Mouse (Mus musculus): ENCODE measurements around the gene Nrxn3.

Nrxn3 gene

GRCm38 (mm10) chr12:90013958-90014357 lies 1291.3 kb downstream of the Nrxn3 start:
- DNase-seq (ENCODE audit: low read depth, low spot score), result no peak
- H3K36me3 ChIP-seq (ENCODE audit: control insufficient read depth, insufficient read depth, low read length, poor library complexity, severe bottlenecking), result no peaks in the 10 kb centered on the region
- no peaks in the 10 kb centered on the region for H3K27me3 ChIP-seq (ENCODE audit: control insufficient read depth, insufficient read depth, low read length, poor library complexity, severe bottlenecking)

DNA sequence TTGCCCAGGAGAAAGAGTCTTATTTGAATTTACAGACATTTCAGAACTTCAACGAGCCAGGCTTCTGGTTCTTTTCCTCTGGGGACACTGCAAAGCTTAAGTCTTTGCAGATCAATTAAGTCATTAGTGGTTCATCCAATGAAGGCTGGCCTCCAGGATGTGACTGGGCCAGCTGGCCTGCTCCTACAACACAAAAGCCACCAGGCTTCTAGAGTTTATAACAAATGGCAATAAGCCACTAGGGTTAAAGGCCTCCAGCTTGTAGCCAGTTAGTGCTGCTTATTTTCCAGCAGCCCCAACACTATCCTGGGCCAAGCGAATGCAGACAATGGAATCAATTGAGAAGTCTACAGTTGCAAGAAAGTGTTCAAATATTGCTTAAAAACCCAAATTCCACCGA lies 1304.3 kb downstream of the Nrxn3 start:
- DNase-seq (ENCODE audit: low read depth, low spot score), result no peak
- H3K36me3 ChIP-seq (ENCODE audit: control insufficient read depth, insufficient read depth, low read length, poor library complexity, severe bottlenecking), result no peaks in the 10 kb centered on the region
- no peaks in the 10 kb centered on the region for H3K27me3 ChIP-seq (ENCODE audit: control insufficient read depth, insufficient read depth, low read length, poor library complexity, severe bottlenecking)

GRCm38 (mm10) chr12:90041038-90041437 lies 1318.4 kb downstream of the Nrxn3 start:
- H3K27me3 ChIP-seq (ENCODE audit: control insufficient read depth, insufficient read depth, low read length, poor library complexity, severe bottlenecking), result no peaks in the 10 kb centered on the region
- DNase-seq (ENCODE audit: low read depth, low spot score), result no peak
- H3K36me3 ChIP-seq (ENCODE audit: control insufficient read depth, insufficient read depth, low read length, poor library complexity, severe bottlenecking), result no peaks in the 10 kb centered on the region

DNA sequence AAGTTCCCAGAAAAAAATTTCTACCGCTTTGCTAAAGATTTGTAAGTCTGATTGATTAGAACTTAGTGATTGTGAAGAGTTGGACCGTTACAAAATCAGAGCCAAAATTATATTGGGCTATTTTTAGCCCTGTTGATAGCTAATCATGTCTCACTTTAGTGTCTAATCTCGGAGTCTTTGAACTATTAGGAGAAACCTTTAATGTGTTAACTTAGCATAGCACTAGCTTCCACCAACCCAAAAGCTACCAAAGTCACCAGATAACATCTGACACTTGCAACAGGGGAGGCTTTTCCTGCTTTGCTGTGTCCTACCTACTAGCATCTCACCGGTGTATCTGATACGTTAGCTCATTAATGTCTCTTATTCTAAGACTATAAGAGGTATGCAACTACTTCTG lies 1333.6 kb downstream of the Nrxn3 start:
- Histone ChIP-seq H3K27me3 (ENCODE audit: control insufficient read depth, insufficient read depth, low read length, poor library complexity, severe bottlenecking) (no peaks in the 10 kb centered on the region), H3K36me3 (ENCODE audit: control insufficient read depth, insufficient read depth, low read length, poor library complexity, severe bottlenecking) (no peaks in the 10 kb centered on the region)
- DNase-seq (ENCODE audit: low read depth, low spot score), result no peak

GRCm38 (mm10) chr12:90059786-90060185 lies 1337.1 kb downstream of the Nrxn3 start:
- Histone ChIP-seq H3K27me3 (ENCODE audit: control insufficient read depth, insufficient read depth, low read length, poor library complexity, severe bottlenecking) (no peaks in the 10 kb centered on the region), H3K36me3 (ENCODE audit: control insufficient read depth, insufficient read depth, low read length, poor library complexity, severe bottlenecking) (no peaks in the 10 kb centered on the region)
- no peak for DNase-seq (ENCODE audit: low read depth, low spot score)

GRCm38 (mm10) chr12:90061312-90061711 lies 1338.6 kb downstream of the Nrxn3 start:
- DNase-seq (ENCODE audit: low read depth, low spot score), result no peak
- no peaks in the 10 kb centered on the region for H3K27me3 ChIP-seq (ENCODE audit: control insufficient read depth, insufficient read depth, low read length, poor library complexity, severe bottlenecking)
- H3K36me3 ChIP-seq (ENCODE audit: control insufficient read depth, insufficient read depth, low read length, poor library complexity, severe bottlenecking), result no peaks in the 10 kb centered on the region

DNA sequence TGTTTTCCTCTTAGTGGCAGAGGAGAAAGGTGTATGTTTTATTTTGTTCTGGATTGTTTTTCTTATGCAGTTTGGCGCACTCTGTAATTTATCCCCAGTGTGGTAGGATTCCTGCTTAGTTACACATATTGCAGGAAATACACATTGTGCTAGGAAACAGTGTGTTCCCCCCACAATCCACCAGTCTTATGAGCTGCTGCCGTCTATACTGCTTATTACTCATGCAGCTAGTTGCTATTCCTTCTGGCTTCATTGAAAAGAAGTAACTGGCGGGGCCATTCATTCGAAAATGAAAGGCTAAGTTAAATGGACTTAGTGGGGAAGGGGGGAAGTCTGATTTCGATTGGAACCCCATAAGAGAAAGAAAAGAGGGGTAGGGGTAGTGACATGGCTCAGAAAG lies 1339.5 kb downstream of the Nrxn3 start:
- no peaks in the 10 kb centered on the region for H3K36me3 ChIP-seq (ENCODE audit: control insufficient read depth, insufficient read depth, low read length, poor library complexity, severe bottlenecking)
- no peaks in the 10 kb centered on the region for H3K27me3 ChIP-seq (ENCODE audit: control insufficient read depth, insufficient read depth, low read length, poor library complexity, severe bottlenecking)
- DNase-seq (ENCODE audit: low read depth, low spot score), result no peak

DNA sequence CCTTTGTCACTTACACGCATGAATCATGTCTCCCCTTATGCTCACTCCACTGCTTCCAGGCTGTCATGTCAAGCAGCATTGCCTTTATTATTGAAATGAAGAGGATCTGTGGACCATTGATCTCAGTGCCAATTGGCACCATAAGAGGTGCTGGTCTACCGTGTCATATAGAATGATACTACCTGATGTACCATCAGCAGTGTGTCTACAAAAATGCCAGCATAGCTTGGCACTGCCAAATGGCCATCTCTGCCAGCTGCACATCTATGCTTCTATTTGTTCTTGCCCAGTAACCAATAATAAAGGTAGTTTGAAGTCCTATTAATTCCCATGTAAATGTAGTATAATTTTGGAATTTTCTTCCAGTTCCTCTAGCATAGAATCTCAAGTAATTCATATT lies 1340.8 kb downstream of the Nrxn3 start:
- Histone ChIP-seq H3K36me3 (ENCODE audit: control insufficient read depth, insufficient read depth, low read length, poor library complexity, severe bottlenecking) (no peaks in the 10 kb centered on the region), H3K27me3 (ENCODE audit: control insufficient read depth, insufficient read depth, low read length, poor library complexity, severe bottlenecking) (no peaks in the 10 kb centered on the region)
- DNase-seq (ENCODE audit: low read depth, low spot score), result no peak

- Histone ChIP-seq H3K36me3 (ENCODE audit: control insufficient read depth, insufficient read depth, low read length, poor library complexity, severe bottlenecking) (no peaks in the 10 kb centered on the region), H3K27me3 (ENCODE audit: control insufficient read depth, insufficient read depth, low read length, poor library complexity, severe bottlenecking) (no peaks in the 10 kb centered on the region)
- no peak for DNase-seq (ENCODE audit: low read depth, low spot score)
These were observed 1363.2 kb downstream of the Nrxn3 start for GRCm38 (mm10) chr12:90085862-90086261.

DNA sequence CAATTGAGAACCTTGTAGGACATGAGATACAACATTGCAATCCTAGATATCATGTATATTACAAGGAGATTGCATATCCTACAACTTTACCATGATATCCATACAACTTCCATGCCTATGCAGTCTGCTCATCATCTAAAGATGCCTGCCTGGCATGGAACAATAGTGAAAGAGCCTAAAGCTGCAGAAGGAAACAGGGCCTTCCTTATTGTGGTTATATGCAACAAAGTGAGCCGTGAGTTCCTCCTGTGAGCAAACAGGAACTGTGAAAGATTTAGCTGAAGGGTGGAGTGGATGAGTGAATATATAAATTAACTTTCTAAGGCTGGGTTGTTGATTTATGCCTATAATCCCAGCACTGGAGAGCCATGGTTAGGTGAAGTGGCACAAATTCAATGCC lies 1373.1 kb downstream of the Nrxn3 start:
- no peaks in the 10 kb centered on the region for H3K36me3 ChIP-seq (ENCODE audit: control insufficient read depth, insufficient read depth, low read length, poor library complexity, severe bottlenecking)
- no peaks in the 10 kb centered on the region for H3K27me3 ChIP-seq (ENCODE audit: control insufficient read depth, insufficient read depth, low read length, poor library complexity, severe bottlenecking)
- no peak for DNase-seq (ENCODE audit: low read depth, low spot score)

DNA sequence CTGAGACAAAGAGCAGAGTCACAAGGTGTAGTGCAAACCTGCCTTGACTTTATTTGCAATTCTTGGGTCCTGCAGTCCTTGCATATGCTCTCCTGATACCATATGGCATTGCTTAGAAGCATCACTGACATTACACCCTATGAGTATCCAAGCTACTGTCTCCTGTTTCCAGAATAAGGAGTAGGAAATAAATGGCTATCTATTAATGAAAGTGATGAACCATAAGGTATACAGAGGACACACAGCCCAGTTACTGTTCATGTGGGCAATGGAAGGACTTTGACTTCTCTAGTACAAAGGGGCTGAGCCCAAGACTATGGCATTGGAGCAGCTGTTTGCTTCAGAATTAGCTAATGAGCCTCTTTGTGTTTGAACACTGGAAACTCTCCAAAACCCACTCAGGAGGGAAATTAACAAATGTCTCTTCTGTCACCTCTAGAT lies 1390.7 kb downstream of the Nrxn3 start:
- no peak for DNase-seq (ENCODE audit: low read depth, low spot score)
- no peaks in the 10 kb centered on the region for H3K36me3 ChIP-seq (ENCODE audit: control insufficient read depth, insufficient read depth, low read length, poor library complexity, severe bottlenecking)
- no peaks in the 10 kb centered on the region for H3K27me3 ChIP-seq (ENCODE audit: control insufficient read depth, insufficient read depth, low read length, poor library complexity, severe bottlenecking)

DNA sequence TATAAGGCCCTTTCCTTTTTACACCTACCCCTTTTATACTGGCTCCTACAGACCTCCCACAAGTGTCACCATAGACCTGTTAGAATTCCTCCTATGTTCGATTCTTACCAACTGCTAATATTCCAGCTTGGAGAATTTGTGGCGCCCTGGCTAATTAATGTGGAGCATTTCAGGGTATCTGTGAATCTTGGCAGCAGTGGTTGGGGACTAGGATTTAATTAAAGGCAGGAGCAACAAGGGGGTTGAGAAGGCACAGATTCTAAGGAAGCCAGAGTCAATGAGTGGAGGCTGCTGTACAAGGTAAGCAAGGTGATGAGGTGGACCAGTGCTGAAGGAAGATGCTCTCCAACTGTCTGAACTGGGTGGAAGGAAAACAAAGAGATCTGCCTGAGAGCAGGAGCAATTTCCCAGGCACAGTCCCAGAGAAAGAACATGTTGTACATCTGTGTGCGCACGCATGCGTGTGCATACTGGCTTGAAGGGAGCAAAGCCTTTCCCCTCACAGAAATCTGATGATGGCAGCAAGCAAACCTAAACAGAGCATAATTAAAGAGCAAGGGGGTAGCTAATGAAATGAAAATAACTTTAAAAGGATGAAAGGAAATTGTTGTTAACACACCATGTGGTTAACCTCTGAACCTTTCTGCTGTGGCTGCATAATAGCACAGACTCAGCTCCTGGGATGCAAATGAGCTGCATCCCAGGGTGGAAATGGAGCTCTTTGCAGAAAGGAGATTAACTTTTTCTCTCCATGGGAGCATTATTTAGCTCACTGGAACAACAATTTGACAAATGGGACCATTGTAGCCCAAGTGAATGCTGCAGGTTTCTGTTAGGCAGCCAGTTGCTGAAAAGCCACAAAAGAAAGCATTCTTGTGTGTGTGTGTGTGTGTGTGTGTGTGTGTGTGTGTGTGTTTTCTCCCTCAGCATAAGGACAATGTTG lies 1409.5 kb downstream of the Nrxn3 start:
- DNase-seq (ENCODE audit: low read depth, low spot score), result no peak
- no peaks in the 10 kb centered on the region for H3K36me3 ChIP-seq (ENCODE audit: control insufficient read depth, insufficient read depth, low read length, poor library complexity, severe bottlenecking)
- no peaks in the 10 kb centered on the region for H3K27me3 ChIP-seq (ENCODE audit: control insufficient read depth, insufficient read depth, low read length, poor library complexity, severe bottlenecking)

GRCm38 (mm10) chr12:90142011-90142410 lies 1419.3 kb downstream of the Nrxn3 start:
- DNase-seq (ENCODE audit: low read depth, low spot score), result no peak
- no peaks in the 10 kb centered on the region for H3K36me3 ChIP-seq (ENCODE audit: control insufficient read depth, insufficient read depth, low read length, poor library complexity, severe bottlenecking)

GRCm38 (mm10) chr12:90144247-90144646 lies 1421.6 kb downstream of the Nrxn3 start:
- H3K36me3 ChIP-seq (ENCODE audit: control insufficient read depth, insufficient read depth, low read length, poor library complexity, severe bottlenecking), result no peaks in the 10 kb centered on the region
- H3K27me3 ChIP-seq (ENCODE audit: control insufficient read depth, insufficient read depth, low read length, poor library complexity, severe bottlenecking), result no peaks in the 10 kb centered on the region
- no peak for DNase-seq (ENCODE audit: low read depth, low spot score)

More at GRCm38 (mm10) chr12:90142011-90142410, 1419.3 kb downstream of the Nrxn3 start:
- H3K27me3 ChIP-seq (ENCODE audit: control insufficient read depth, insufficient read depth, low read length, poor library complexity, severe bottlenecking), result no peaks in the 10 kb centered on the region

DNA sequence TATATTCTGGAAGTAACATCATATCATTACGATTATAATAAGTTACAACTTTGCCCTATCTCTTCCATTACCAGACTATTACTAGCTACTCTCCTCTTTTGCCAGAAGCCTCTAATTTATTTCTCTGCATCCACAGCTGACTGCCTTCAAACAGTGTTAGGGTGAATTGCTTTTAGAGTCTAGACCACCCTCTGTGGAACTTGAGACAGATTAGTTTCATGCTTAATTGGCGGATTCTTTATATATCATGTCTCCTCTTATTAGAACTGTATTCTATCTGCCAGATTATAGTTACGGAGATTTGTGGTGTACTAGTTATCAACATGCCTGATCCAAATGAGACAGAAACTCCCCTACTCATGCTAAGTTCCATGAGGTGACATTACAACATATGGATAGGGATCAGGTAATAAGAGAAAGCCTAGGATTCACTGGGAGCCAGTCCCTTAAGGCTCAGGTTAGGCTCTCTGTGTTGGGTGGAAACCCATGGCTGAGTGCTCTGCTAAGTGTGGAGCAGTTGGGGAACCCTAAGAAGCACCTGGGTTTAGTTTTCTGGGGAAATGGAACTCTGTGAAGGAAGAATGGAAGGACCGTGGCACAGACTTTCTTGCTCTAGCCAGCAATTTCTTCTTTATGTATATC lies 1435.6 kb downstream of the Nrxn3 start:
- DNase-seq (ENCODE audit: low read depth, low spot score), result no peak
- H3K27me3 ChIP-seq (ENCODE audit: control insufficient read depth, insufficient read depth, low read length, poor library complexity, severe bottlenecking), result no peaks in the 10 kb centered on the region
- no peaks in the 10 kb centered on the region for H3K36me3 ChIP-seq (ENCODE audit: control insufficient read depth, insufficient read depth, low read length, poor library complexity, severe bottlenecking)
